Mouse (Mus musculus) thymus, adult 2 months (tissue): ENCODE results near the gene S100a2. TPM values are rescaled to one million over a fixed set of nuclear protein-coding genes. Genes with fewer than 3 reads are reported as not detected.

ENCODE experiments used
- DNase-seq: peaks from one replicate; pipeline ENCODE4 v3.0.0; 2021
- H3K27ac ChIP-seq: fragments of 200-500 bp; 2 replicates; pipeline ENCODE4 v1.5.1; 2012; ENCODE audit warnings: low read length, control low read depth; ENCODE audit not compliant: control insufficient read depth, insufficient read depth
- H3K27me3 ChIP-seq: fragments of 200-500 bp; 2 replicates; pipeline ENCODE4 v1.6.1; 2012; ENCODE audit warnings: mild to moderate bottlenecking, low read length, moderate library complexity, mixed read lengths; ENCODE audit not compliant: control insufficient read depth, insufficient read depth
- H3K36me3 ChIP-seq: fragments of 200-500 bp; 2 replicates; pipeline ENCODE4 v1.6.1; 2012; ENCODE audit warnings: mild to moderate bottlenecking, low read length, moderate library complexity; ENCODE audit not compliant: control insufficient read depth, insufficient read depth
- H3K4me1 ChIP-seq: fragments of 200-500 bp; replicated peaks from 2 replicates; pipeline ENCODE4 v1.6.1; 2012; ENCODE audit warnings: low read length; ENCODE audit not compliant: control insufficient read depth, insufficient read depth
- H3K4me3 ChIP-seq: fragments of 200-500 bp; 2 replicates; pipeline ENCODE4 v1.5.1; 2012; ENCODE audit warnings: mild to moderate bottlenecking, low read length, control low read depth, moderate library complexity; ENCODE audit not compliant: control insufficient read depth, insufficient read depth
- CTCF ChIP-seq: fragments of 200-500 bp; IDR thresholded peaks from 2 replicates; pipeline ENCODE4 v1.5.1; 2012; ENCODE audit warnings: mild to moderate bottlenecking, control low read depth, low read length, moderate library complexity, borderline replicate concordance; ENCODE audit not compliant: control insufficient read depth, poor library complexity, insufficient read depth; ENCODE audit errors: extremely low read depth
- POLR2A ChIP-seq: fragments of 200-500 bp; IDR thresholded peaks from 2 replicates; pipeline ENCODE4 v1.6.1; 2012; ENCODE audit warnings: mild to moderate bottlenecking, low read length, control low read depth, moderate library complexity; ENCODE audit not compliant: control insufficient read depth, poor library complexity, insufficient read depth; ENCODE audit errors: extremely low read depth
- WGBS: fragments of 180-500 bp; shearing (Covaris S2); methylation state at CpG from one replicate; pipeline ENCODE4 v1.1.7; 2018; 5-methylcytosine and 5-hydroxymethylcytosine counted together
- polyA plus RNA-seq: library from polyadenylated mRNA; depleted of rRNA; stranded (reverse); fragments of >200 nt; gene quantifications from 2 replicates; pipeline ENCODE4 v1.2.3, GENCODE M21; 2012

The S100a2 gene
- polyA plus RNA-seq, 1 experiment: not detected

GRCm38 (mm10) chr3:90605049-90605448 is 15.0 kb downstream of the S100a2 start:
- Histone ChIP-seq H3K4me1 (peaks cover 25% of the 10 kb centered on the region), H3K27ac (no peak overlapping the region), H3K27me3 (no peaks in the 10 kb centered on the region), H3K4me3 (no peak overlapping the region), H3K36me3 (no peaks in the 10 kb centered on the region)
- WGBS: 4% methylated on average over 3 of the region's 3 CpGs
- DNase-seq: no peak
- TF ChIP-seq POLR2A (no peak), CTCF (no peak)

GRCm38 (mm10) chr3:90605736-90606135 is 15.7 kb downstream of the S100a2 start:
- H3K27me3 ChIP-seq: no peaks in the 10 kb centered on the region
- TF ChIP-seq POLR2A (no peak), CTCF (no peak)
- no peak overlapping the region for H3K27ac ChIP-seq
- H3K4me3 ChIP-seq: no peak overlapping the region
- WGBS: 51% methylated on average over 2 of the region's 2 CpGs
- no peak for DNase-seq
- peaks cover 25% of the 10 kb centered on the region for H3K4me1 ChIP-seq
- H3K36me3 ChIP-seq: no peaks in the 10 kb centered on the region

- H3K36me3 ChIP-seq: no peaks in the 10 kb centered on the region
- H3K4me1 ChIP-seq: peaks cover 25% of the 10 kb centered on the region
- no peak overlapping the region for H3K27ac ChIP-seq
- TF ChIP-seq POLR2A (no peak), CTCF (no peak)
- no peak overlapping the region for H3K4me3 ChIP-seq
- no peaks in the 10 kb centered on the region for H3K27me3 ChIP-seq
- no peak for DNase-seq
- WGBS: 65% methylated on average over 6 of the region's 6 CpGs
Measured at GRCm38 (mm10) chr3:90606185-90606584, 16.1 kb downstream of the S100a2 start.

- 93% methylated on average over 3 of the region's 3 CpGs for WGBS
- Histone ChIP-seq H3K36me3 (no peaks in the 10 kb centered on the region), H3K4me3 (no peak overlapping the region), H3K27me3 (no peaks in the 10 kb centered on the region), H3K27ac (no peak overlapping the region), H3K4me1 (peaks cover 30% of the 10 kb centered on the region)
- no peak for DNase-seq
- no peak for TF ChIP-seq CTCF
- no peak for TF ChIP-seq POLR2A
Measured at GRCm38 (mm10) chr3:90607361-90607760, 17.3 kb downstream of the S100a2 start.

- TF ChIP-seq CTCF (no peak), POLR2A (no peak)
- Histone ChIP-seq H3K4me3 (no peak within 1 kb of the TSS), H3K4me1 (peaks cover 34% of the 10 kb centered on the region), H3K27me3 (no peaks in the 10 kb centered on the region), H3K27ac (no peak within 1 kb of the TSS), H3K36me3 (no peaks in the 10 kb centered on the region)
- no peak for DNase-seq
- 73% methylated on average over 3 of the region's 3 CpGs for WGBS
Measured at GRCm38 (mm10) chr3:90608223-90608622, 18.2 kb downstream of the S100a2 start, which contains the start of gene S100a5. Gene S100a5 (plus strand): TSS chr3:90608523.

- Histone ChIP-seq H3K4me1 (peaks cover 36% of the 10 kb centered on the region), H3K36me3 (no peaks in the 10 kb centered on the region), H3K4me3 (no peak overlapping the region), H3K27ac (no peak overlapping the region), H3K27me3 (no peaks in the 10 kb centered on the region)
- no peak for TF ChIP-seq CTCF
- no peak for DNase-seq
Measured at GRCm38 (mm10) chr3:90609102-90609501, 19.1 kb downstream of the S100a2 start.

GRCm38 (mm10) chr3:90611494-90611893 is 21.4 kb downstream of the S100a2 start:
- Histone ChIP-seq H3K27me3 (no peaks in the 10 kb centered on the region), H3K4me3 (no peak overlapping the region), H3K27ac (no peak overlapping the region), H3K36me3 (no peaks in the 10 kb centered on the region), H3K4me1 (peaks cover 24% of the 10 kb centered on the region)
- TF ChIP-seq POLR2A: no peak
- TF ChIP-seq CTCF: no peak
- 89% methylated on average over 3 of the region's 3 CpGs for WGBS
- no peak for DNase-seq

- TF ChIP-seq CTCF: no peak
- no peak for TF ChIP-seq POLR2A
- DNase-seq: no peak
- 29% methylated on average over 4 of the region's 4 CpGs for WGBS
- H3K36me3 ChIP-seq: no peaks in the 10 kb centered on the region
- no peaks in the 10 kb centered on the region for H3K27me3 ChIP-seq
- H3K4me3 ChIP-seq: no peak overlapping the region
- H3K27ac ChIP-seq: no peak overlapping the region
- peaks cover 24% of the 10 kb centered on the region for H3K4me1 ChIP-seq
Measured at GRCm38 (mm10) chr3:90612061-90612460, 22.0 kb downstream of the S100a2 start.
